Mouse (Mus musculus): ENCODE measurements at regions not wholly inside any gene's neighbourhood (a gene's known extent, or its start where the extent isn't known, plus 50 kb on each side); places are given as distances from the start of the nearest gene placed in this dataset.
A peak's percentile ranks its signal among the peaks of the same experiment; 100 is the strongest.

DNA sequence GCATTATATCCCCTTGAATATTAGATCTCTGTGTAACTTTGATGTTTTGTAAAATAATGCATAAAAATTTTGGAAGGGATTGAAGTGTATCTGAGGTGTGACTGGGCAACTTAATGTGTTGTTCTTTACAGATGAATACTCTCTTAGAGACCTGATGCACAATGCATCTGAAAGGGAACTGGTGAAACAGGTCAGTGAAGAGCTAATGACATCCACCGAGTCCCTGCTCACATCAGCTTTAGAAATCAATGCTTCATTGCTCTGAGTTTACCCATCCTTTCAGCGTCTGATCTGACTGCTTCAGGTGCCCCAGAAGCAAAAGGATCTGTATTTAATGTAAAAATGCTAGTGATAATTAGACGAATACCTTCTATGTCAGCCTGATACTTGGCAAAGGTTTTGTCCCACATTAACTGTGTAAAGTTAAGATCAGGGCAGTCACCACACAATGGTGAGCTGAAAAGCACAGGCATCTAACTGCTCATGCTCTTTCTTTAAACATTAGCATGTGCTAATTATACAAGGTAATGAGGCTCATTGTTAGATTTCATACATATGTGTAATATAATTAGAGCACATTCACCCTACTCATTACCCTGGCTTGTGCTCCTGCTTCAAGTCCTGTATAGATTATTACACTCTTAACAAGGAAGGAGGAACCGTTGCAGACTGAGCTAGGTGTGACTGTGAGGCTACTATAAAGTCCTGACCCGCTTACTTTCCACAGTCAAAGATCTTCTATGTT is 204.6 kb upstream of the Tlr4 start:
- no peak for DNase-seq

GRCm38 (mm10) chr4:66618811-66619440 is 208.5 kb upstream of the Tlr4 start:
- no peak for DNase-seq

DNA sequence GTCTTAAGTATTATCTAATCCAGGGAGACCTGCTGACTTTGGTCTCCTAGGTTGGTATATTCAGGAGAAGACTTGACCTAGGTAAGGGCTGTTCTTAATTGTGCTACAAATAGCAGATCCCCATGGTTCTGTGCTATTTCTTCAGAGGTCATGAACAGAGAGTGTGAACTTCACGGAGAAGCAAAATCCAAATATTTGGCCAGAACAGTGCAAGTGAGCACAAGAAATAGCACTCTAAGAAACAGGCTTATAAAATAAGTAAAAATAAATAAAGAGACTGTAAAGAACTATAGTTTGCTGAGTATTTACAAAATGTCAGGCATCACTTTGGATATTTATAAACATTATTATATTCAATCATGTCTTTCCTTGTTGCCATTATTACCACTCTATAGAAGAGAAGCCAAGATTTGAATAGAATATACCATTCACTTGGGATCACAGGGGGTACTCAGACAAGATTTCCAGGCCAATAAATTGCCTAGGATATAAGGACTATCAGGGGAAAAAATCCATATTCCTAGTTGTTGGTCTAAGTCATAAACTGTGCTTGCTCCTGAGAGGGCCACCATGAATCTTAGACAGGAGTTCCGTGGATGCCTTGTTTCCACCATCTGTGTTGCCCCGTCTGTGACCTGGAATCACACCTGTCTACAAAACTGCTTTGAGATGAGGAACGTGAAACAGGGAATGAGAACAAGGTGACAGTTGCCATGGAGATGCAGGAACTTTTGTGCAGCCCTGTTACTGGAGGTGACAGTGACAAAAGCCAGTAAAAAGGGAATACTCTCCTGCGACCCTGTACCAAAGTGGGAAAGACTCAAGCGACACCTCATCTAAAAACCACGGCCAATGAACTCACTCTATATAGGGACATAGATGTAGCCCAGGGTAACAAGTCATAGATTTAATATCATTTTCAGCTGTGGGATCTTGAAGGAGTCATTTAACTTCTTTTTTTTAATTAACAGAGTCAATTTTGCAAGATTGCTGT is 209.3 kb upstream of the Tlr4 start:
- DNase-seq = no peak

- no peak for DNase-seq
Observed at GRCm38 (mm10) chr4:66617101-66617500, 210.3 kb upstream of the Tlr4 start.

- no peak for DNase-seq
Observed at GRCm38 (mm10) chr4:66604849-66605248, 200.4 kb upstream of the Astn2 start.

- DNase-seq = no peak
Observed at GRCm38 (mm10) chr4:66598737-66599136, 194.3 kb upstream of the Astn2 start.

DNA sequence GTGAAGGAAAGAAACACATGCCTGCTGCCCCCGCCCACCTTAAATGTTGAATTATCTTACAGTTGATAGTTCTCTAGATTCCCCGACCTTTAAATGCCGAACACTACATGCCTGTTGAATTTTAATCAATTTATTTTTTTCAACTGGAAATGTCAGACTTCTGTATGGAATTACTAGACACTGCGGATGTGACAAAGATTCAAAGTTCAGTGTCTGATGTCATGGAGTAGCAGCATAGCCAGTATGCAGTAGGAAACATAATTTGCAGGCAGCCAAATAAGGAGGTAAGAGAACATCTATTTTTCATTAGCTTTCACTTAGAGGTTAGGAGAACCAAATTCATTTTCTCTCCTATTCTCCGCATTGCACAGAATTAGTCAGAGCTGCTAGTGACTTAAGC is 182.2 kb upstream of the Astn2 start:
- no peak for DNase-seq

GRCm38 (mm10) chr4:66586166-66586565 is 181.8 kb upstream of the Astn2 start:
- DNase-seq = no peak

- DNase-seq = no peak
Observed at GRCm38 (mm10) chr4:66556936-66557335, 152.5 kb upstream of the Astn2 start.

GRCm38 (mm10) chr4:66550306-66551104 is 146.1 kb upstream of the Astn2 start:
- DNase-seq = no peak

- no peak for DNase-seq
Observed at GRCm38 (mm10) chr4:66542833-66543436, 138.5 kb upstream of the Astn2 start.

- DNase-seq = no peak
Observed at GRCm38 (mm10) chr4:66524456-66524855, 120.0 kb upstream of the Astn2 start.

DNA sequence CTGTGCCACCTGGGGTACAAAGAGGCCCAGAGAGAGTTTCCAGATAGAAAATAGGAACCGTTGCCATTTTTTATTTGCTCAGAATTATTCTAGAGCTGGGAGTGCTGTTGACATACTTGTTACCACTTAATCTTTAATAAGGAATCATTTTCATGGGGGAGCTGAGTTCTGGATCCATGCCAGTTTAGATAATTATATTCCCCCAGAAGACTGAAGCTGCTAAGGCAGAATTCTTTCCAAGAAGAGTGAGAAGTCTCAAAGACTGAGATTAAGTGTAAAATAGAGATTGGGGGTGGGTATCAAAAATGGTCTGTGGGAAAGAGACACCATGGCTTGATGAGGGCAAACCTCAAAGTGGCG is 119.5 kb upstream of the Astn2 start:
- DNase-seq = no peak

- peak in 1 of 2 experiments; percentile 20 for DNase-seq
Observed at GRCm38 (mm10) chr4:66523238-66523885, 119.0 kb upstream of the Astn2 start.

DNA sequence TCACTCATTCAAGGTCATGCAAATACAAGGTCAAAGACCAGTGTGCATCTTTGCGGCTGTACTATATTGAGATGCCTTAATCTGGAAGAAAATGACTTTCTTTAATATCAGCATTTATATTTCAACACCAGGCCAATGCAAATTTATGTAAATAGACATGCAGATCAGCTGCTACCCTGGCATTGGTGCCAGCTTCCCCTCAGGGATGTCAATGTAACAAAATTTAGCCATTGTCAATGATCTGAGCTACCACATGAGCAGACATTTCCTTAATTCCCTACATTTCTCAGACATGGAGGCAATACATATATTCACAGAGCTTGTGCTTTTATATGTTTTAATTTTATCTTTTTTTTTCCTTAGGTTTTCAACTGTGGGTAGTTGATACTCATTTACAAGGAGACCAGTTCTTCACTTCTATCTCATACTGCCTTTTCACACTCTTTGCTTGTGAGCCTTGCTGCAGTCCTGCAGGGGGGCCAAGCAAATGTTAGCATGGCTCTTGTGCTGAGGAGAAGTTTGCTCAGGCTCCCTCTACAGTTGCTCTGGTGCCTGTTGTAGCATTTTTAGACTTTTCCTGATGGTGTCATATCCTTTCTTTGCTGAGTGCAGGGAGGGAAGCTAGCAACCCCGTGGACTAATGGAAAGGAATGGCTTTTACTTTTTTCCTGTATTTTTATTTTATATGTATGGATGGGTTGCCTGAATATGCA is 117.8 kb upstream of the Astn2 start:
- no peak for DNase-seq

DNA sequence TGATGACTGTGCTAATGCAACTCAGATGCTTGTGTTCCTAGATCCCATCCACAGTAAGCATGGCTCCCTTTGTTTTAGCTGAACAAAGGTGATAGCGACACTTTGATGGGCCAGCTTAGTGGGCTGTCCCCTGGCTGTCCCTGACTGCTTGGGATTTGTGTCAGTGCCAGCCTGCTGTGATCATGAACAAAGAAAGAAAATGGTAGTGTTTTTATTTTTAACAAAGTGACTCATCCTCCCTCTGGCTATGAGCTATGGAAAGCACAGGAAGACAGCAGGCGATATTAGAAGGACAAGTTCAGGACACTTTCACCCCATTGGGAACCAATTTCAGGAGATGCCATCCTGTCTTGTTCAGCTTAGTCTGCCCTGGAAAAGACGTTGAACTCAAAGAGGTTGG is 116.4 kb upstream of the Astn2 start:
- no peak for DNase-seq

- peak in 1 of 2 experiments; percentile 20 for DNase-seq
Observed at GRCm38 (mm10) chr4:66515815-66516214, 111.4 kb upstream of the Astn2 start.

DNA sequence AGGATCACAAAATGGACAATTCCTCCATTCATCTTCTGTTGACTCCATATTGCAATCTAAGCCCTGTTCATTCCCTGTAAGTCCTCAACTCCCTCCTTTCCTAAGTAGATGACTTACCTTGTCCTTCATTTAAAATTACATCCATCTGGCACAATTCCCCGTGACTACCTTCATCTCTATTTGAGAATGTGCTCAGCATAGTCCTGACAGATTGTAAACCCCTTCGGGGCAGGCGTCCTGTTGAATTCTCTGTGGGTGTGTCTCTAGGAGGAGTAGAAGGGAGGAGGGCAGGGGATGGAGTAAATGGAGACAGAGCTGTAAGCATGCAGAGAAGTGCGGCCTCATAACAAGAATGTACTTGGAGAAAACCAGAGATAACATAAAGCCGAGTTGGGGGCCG is 79.1 kb upstream of the Astn2 start:
- DNase-seq = no peak

- peak; percentile 72 to 73 for DNase-seq
Observed at GRCm38 (mm10) chr4:66482495-66483291, 78.3 kb upstream of the Astn2 start.

Measured in layer of hippocampus, postnatal 36 days (tissue).